Mouse (Mus musculus): ENCODE measurements around the gene Mthfd1l. TPM values are rescaled to one million over a fixed set of nuclear protein-coding genes. Genes with fewer than 3 reads are reported as not detected.

The Mthfd1l gene
- polyA plus RNA-seq, 1 experiment = 1.6 TPM

- Histone ChIP-seq H3K27me3 (ENCODE audit: control insufficient read depth, insufficient read depth, low read length) (no peaks in the 10 kb centered on the region), H3K27ac (ENCODE audit: control insufficient read depth, insufficient read depth, low read depth, low read length) (no peak overlapping the region), H3K4me1 (ENCODE audit: control insufficient read depth, insufficient read depth, low read length) (no peaks in the 10 kb centered on the region), H3K4me3 (ENCODE audit: control insufficient read depth, low read depth, low read length) (no peak overlapping the region), H3K36me3 (ENCODE audit: control insufficient read depth, insufficient read depth, low read length) (no peaks in the 10 kb centered on the region)
- no peak for TF ChIP-seq POLR2A (IDR thresholded peaks at IDR 0.05; ENCODE audit: control insufficient read depth, low read depth, low read length)
- no peak for TF ChIP-seq CTCF (IDR thresholded peaks at IDR 0.05; ENCODE audit: control insufficient read depth, insufficient read depth, insufficient replicate concordance, low read depth, low read length)
These were observed 201.8 kb downstream of the Mthfd1l start for GRCm38 (mm10) chr10:4174717-4175116.

GRCm38 (mm10) chr10:4177285-4177684 lies 204.4 kb downstream of the Mthfd1l start:
- H3K4me3 ChIP-seq (ENCODE audit: control insufficient read depth, low read depth, low read length) = no peak overlapping the region
- no peaks in the 10 kb centered on the region for H3K27me3 ChIP-seq (ENCODE audit: control insufficient read depth, insufficient read depth, low read length)
- H3K36me3 ChIP-seq (ENCODE audit: control insufficient read depth, insufficient read depth, low read length) = no peaks in the 10 kb centered on the region
- no peaks in the 10 kb centered on the region for H3K4me1 ChIP-seq (ENCODE audit: control insufficient read depth, insufficient read depth, low read length)
- TF ChIP-seq POLR2A (IDR thresholded peaks at IDR 0.05; ENCODE audit: control insufficient read depth, low read depth, low read length) (no peak), CTCF (IDR thresholded peaks at IDR 0.05; ENCODE audit: control insufficient read depth, insufficient read depth, insufficient replicate concordance, low read depth, low read length) (no peak)
- H3K27ac ChIP-seq (ENCODE audit: control insufficient read depth, insufficient read depth, low read depth, low read length) = no peak overlapping the region

- no peak overlapping the region for H3K27ac ChIP-seq (ENCODE audit: control insufficient read depth, insufficient read depth, low read depth, low read length)
- TF ChIP-seq POLR2A (IDR thresholded peaks at IDR 0.05; ENCODE audit: control insufficient read depth, low read depth, low read length) (no peak), CTCF (IDR thresholded peaks at IDR 0.05; ENCODE audit: control insufficient read depth, insufficient read depth, insufficient replicate concordance, low read depth, low read length) (no peak)
- no peaks in the 10 kb centered on the region for H3K36me3 ChIP-seq (ENCODE audit: control insufficient read depth, insufficient read depth, low read length)
- H3K27me3 ChIP-seq (ENCODE audit: control insufficient read depth, insufficient read depth, low read length) = no peaks in the 10 kb centered on the region
- no peaks in the 10 kb centered on the region for H3K4me1 ChIP-seq (ENCODE audit: control insufficient read depth, insufficient read depth, low read length)
- H3K4me3 ChIP-seq (ENCODE audit: control insufficient read depth, low read depth, low read length) = no peak overlapping the region
These were observed 206.3 kb downstream of the Mthfd1l start for GRCm38 (mm10) chr10:4179049-4179790.

- Histone ChIP-seq H3K36me3 (ENCODE audit: control insufficient read depth, insufficient read depth, low read length) (no peaks in the 10 kb centered on the region), H3K27me3 (ENCODE audit: control insufficient read depth, insufficient read depth, low read length) (no peaks in the 10 kb centered on the region), H3K4me3 (ENCODE audit: control insufficient read depth, low read depth, low read length) (no peak overlapping the region), H3K4me1 (ENCODE audit: control insufficient read depth, insufficient read depth, low read length) (no peaks in the 10 kb centered on the region), H3K27ac (ENCODE audit: control insufficient read depth, insufficient read depth, low read depth, low read length) (no peak overlapping the region)
- TF ChIP-seq POLR2A (IDR thresholded peaks at IDR 0.05; ENCODE audit: control insufficient read depth, low read depth, low read length) = no peak
- no peak for TF ChIP-seq CTCF (IDR thresholded peaks at IDR 0.05; ENCODE audit: control insufficient read depth, insufficient read depth, insufficient replicate concordance, low read depth, low read length)
These were observed 209.0 kb downstream of the Mthfd1l start for GRCm38 (mm10) chr10:4181953-4182352.

GRCm38 (mm10) chr10:4182406-4182805 lies 209.5 kb downstream of the Mthfd1l start:
- Histone ChIP-seq H3K36me3 (ENCODE audit: control insufficient read depth, insufficient read depth, low read length) (no peaks in the 10 kb centered on the region), H3K4me1 (ENCODE audit: control insufficient read depth, insufficient read depth, low read length) (no peaks in the 10 kb centered on the region), H3K27me3 (ENCODE audit: control insufficient read depth, insufficient read depth, low read length) (no peaks in the 10 kb centered on the region), H3K4me3 (ENCODE audit: control insufficient read depth, low read depth, low read length) (no peak overlapping the region), H3K27ac (ENCODE audit: control insufficient read depth, insufficient read depth, low read depth, low read length) (no peak overlapping the region)
- TF ChIP-seq POLR2A (IDR thresholded peaks at IDR 0.05; ENCODE audit: control insufficient read depth, low read depth, low read length) (no peak), CTCF (IDR thresholded peaks at IDR 0.05; ENCODE audit: control insufficient read depth, insufficient read depth, insufficient replicate concordance, low read depth, low read length) (no peak)

GRCm38 (mm10) chr10:4188614-4189402 lies 215.9 kb downstream of the Mthfd1l start:
- H3K27me3 ChIP-seq (ENCODE audit: control insufficient read depth, insufficient read depth, low read length) = no peaks in the 10 kb centered on the region
- no peak overlapping the region for H3K27ac ChIP-seq (ENCODE audit: control insufficient read depth, insufficient read depth, low read depth, low read length)
- H3K4me1 ChIP-seq (ENCODE audit: control insufficient read depth, insufficient read depth, low read length) = no peaks in the 10 kb centered on the region
- TF ChIP-seq CTCF (IDR thresholded peaks at IDR 0.05; ENCODE audit: control insufficient read depth, insufficient read depth, insufficient replicate concordance, low read depth, low read length) (no peak), POLR2A (IDR thresholded peaks at IDR 0.05; ENCODE audit: control insufficient read depth, low read depth, low read length) (no peak)
- no peaks in the 10 kb centered on the region for H3K36me3 ChIP-seq (ENCODE audit: control insufficient read depth, insufficient read depth, low read length)
- H3K4me3 ChIP-seq (ENCODE audit: control insufficient read depth, low read depth, low read length) = no peak overlapping the region

GRCm38 (mm10) chr10:4189422-4189821 lies 216.5 kb downstream of the Mthfd1l start:
- Histone ChIP-seq H3K36me3 (ENCODE audit: control insufficient read depth, insufficient read depth, low read length) (no peaks in the 10 kb centered on the region), H3K27me3 (ENCODE audit: control insufficient read depth, insufficient read depth, low read length) (no peaks in the 10 kb centered on the region), H3K27ac (ENCODE audit: control insufficient read depth, insufficient read depth, low read depth, low read length) (no peak overlapping the region), H3K4me3 (ENCODE audit: control insufficient read depth, low read depth, low read length) (no peak overlapping the region), H3K4me1 (ENCODE audit: control insufficient read depth, insufficient read depth, low read length) (no peaks in the 10 kb centered on the region)
- TF ChIP-seq CTCF (IDR thresholded peaks at IDR 0.05; ENCODE audit: control insufficient read depth, insufficient read depth, insufficient replicate concordance, low read depth, low read length) = no peak
- no peak for TF ChIP-seq POLR2A (IDR thresholded peaks at IDR 0.05; ENCODE audit: control insufficient read depth, low read depth, low read length)
